Mouse (Mus musculus) spleen, adult 2 months (tissue): ENCODE results near the gene Krtap2-4.

Source experiments
- CTCF ChIP-seq: fragments of 200-500 bp; IDR thresholded peaks from 2 replicates; pipeline ENCODE4 v1.5.1; 2011; ENCODE audit warnings: mild to moderate bottlenecking, inconsistent platforms; ENCODE audit not compliant: insufficient read depth, insufficient read length, insufficient replicate concordance; ENCODE audit errors: extremely low read depth
- POLR2A ChIP-seq: fragments of 200-500 bp; IDR thresholded peaks from 2 replicates; pipeline ENCODE4 v1.6.1; 2011; ENCODE audit warnings: low read depth, low read length, inconsistent platforms

DNA sequence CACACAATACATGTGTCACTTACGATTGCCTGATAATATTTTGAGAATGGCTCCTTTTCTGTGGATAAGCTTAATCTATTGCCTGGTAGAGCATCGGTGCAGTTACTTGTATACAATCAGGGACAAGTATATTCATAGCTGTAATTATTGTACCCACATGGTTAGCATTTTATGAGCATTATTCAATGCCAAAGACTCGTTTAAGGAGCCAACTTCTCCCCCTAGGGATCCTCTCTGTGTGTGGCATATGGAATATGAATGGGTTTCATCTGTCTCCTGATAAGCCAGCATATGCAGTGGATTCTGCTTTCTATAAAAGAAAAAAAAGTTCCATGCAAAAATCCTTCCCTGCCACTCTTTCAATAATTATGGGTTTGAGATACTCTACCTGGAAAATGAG, 29.7 kb upstream of the Krtap2-4 start:
- no peak for TF ChIP-seq POLR2A
- no peak for TF ChIP-seq CTCF
